Mouse (Mus musculus): ENCODE measurements around the gene Appl2. TPM values are rescaled to one million over a fixed set of nuclear protein-coding genes. Genes with fewer than 3 reads are reported as not detected.

The Appl2 gene
- polyA plus RNA-seq, 2 experiments from 2014 or later = 4.0 to 7.8 TPM

DNA sequence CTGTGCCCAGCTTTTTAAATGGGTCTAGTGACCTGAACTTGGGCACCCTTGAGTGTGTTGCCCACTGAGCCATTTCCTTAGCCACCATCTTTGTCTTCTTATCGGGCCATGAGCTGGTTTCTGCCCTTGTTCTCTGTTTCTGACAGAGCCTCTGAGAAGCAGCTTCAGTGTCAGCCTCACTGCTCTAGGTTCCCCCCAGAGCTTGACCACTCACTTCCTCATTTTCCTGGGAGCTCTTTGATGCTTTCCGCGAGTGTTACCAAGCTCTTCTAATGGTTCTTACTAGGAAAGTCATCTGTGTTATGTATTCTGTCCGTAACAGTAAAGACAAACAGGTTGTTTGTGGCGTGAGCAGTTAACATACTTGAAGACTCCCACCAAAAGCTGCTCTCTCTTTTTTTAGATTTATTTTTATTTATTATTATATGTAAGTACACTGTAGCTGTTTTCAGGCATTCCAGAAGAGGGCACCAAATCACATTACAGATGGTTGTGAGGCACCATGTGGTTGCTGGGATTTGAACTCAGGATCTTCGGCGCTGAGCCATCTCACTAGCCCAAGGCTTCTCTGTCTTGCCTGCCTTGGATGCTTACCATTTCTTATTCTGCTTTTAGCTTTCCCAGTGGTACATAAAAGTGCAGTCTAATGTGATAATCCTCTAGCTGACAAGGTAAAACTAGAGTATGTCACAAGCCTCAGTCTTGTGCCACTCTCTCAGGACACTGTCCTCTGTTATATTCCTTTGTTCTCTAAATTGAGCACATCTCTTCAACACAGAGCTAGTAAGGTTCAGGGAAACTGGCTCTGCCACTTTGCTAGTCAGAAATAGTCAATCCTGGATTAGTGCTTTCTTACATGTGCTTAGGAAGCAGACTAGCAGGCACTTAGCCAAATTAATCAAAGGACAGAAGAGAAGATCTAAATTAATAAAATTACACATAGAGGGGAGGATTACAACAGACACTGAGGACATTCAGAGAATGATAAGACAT is 82.8 kb downstream of the Appl2 start:
- ATAC-seq = no peak

DNA sequence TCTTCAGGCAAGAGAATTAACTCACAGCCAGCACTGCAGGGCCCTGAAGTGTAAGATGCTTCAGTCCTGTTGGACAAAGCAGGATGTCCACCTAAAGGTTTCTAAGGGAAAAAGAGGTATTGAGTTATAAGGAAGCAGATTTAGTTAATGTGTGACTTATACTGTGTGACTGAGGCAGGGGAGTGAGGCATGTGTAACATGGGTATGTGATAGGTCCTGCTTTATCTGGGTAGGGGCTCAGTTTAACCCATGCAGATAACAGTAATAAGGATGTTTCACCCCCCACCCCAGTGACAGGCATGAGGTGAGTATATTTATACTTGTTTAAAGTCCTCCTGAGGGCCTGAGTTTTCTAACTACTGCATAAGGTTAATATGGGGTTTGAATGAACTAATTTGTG is 85.5 kb downstream of the Appl2 start:
- ATAC-seq = no peak

Other genes starting within 250 kb of the Appl2 start
- not detected for gene Aldh1l2, start 114.6 kb downstream of the Appl2 start, polyA plus RNA-seq (2017; shearing (Covaris generic))
- gene Washc4, start 105.0 kb downstream of the Appl2 start, polyA plus RNA-seq (2017; shearing (Covaris generic)) = 10 to 100 TPM; 21.7 to 26.4 TPM
- gene 1500009L16Rik, start 74.1 kb upstream of the Appl2 start, polyA plus RNA-seq (2017; shearing (Covaris generic)) = 1 to 10 TPM; 1.9 to 7.4 TPM

All from CD4-positive, CD25-positive, alpha-beta regulatory T cell, adult 4 months (primary cell).